Mouse (Mus musculus): ENCODE results near the gene Rassf2.

The Rassf2 gene

GRCm38 (mm10) chr2:132005445-132005844, 24.6 kb downstream of the Rassf2 start:
- no peak for DNase-seq (ENCODE audit: low spot score)

- DNase-seq (ENCODE audit: low spot score), result no peak
These were observed 25.4 kb downstream of the Rassf2 start for GRCm38 (mm10) chr2:132004495-132005136.

- no peak for DNase-seq (ENCODE audit: low spot score)
These were observed 26.1 kb downstream of the Rassf2 start for GRCm38 (mm10) chr2:132003916-132004315.

- no peak for DNase-seq (ENCODE audit: low spot score)
These were observed 28.2 kb downstream of the Rassf2 start for GRCm38 (mm10) chr2:132001696-132002334.

GRCm38 (mm10) chr2:131997356-131997755, 32.7 kb downstream of the Rassf2 start:
- no peak for DNase-seq (ENCODE audit: low spot score)

- DNase-seq (ENCODE audit: low spot score), result no peak
These were observed 33.7 kb downstream of the Rassf2 start for GRCm38 (mm10) chr2:131996369-131996768.

- no peak for DNase-seq (ENCODE audit: low spot score)
These were observed 34.3 kb downstream of the Rassf2 start for GRCm38 (mm10) chr2:131995742-131996141.

- no peak for DNase-seq (ENCODE audit: low spot score)
These were observed 35.1 kb downstream of the Rassf2 start for GRCm38 (mm10) chr2:131994971-131995370.

GRCm38 (mm10) chr2:131993563-131994088, 36.4 kb downstream of the Rassf2 start:
- DNase-seq (ENCODE audit: low spot score), result no peak

GRCm38 (mm10) chr2:131993151-131993550, 36.9 kb downstream of the Rassf2 start:
- no peak for DNase-seq (ENCODE audit: low spot score)

GRCm38 (mm10) chr2:131992487-131992886, 37.6 kb downstream of the Rassf2 start:
- DNase-seq (ENCODE audit: low spot score), result no peak

GRCm38 (mm10) chr2:131988550-131988949, 41.5 kb downstream of the Rassf2 start:
- no peak for DNase-seq (ENCODE audit: low spot score)

GRCm38 (mm10) chr2:131987950-131988349, 42.1 kb downstream of the Rassf2 start:
- no peak for DNase-seq (ENCODE audit: low spot score)

- no peak for DNase-seq (ENCODE audit: low spot score)
These were observed 47.4 kb downstream of the Rassf2 start for GRCm38 (mm10) chr2:131982546-131983196.

GRCm38 (mm10) chr2:131980866-131981265, 49.2 kb downstream of the Rassf2 start:
- DNase-seq (ENCODE audit: low spot score), result no peak

GRCm38 (mm10) chr2:131976663-131977062, 53.4 kb downstream of the Rassf2 start:
- no peak for DNase-seq (ENCODE audit: low spot score)

- no peak for DNase-seq (ENCODE audit: low spot score)
These were observed 59.0 kb downstream of the Rassf2 start for GRCm38 (mm10) chr2:131971098-131971497.

GRCm38 (mm10) chr2:131970597-131970996, 59.5 kb downstream of the Rassf2 start:
- no peak for DNase-seq (ENCODE audit: low spot score)

- no peak for DNase-seq (ENCODE audit: low spot score)
These were observed 68.4 kb downstream of the Rassf2 start for GRCm38 (mm10) chr2:131961671-131962070.

GRCm38 (mm10) chr2:131957731-131958222, 72.3 kb downstream of the Rassf2 start:
- DNase-seq (ENCODE audit: low spot score), result no peak

- no peak for DNase-seq (ENCODE audit: low spot score)
These were observed 73.5 kb downstream of the Rassf2 start for GRCm38 (mm10) chr2:131956336-131957256.

- DNase-seq (ENCODE audit: low spot score), result no peak
These were observed 74.8 kb downstream of the Rassf2 start for GRCm38 (mm10) chr2:131955264-131955663.

Data from ovary, adult 18-20 months (tissue).